Mouse (Mus musculus): Measurements from ENCODE around the gene Tnnc2.

Gene Tnnc2

GRCm38 (mm10) chr2:164737377-164738090 lies 42.2 kb downstream of the Tnnc2 start:
- DNase-seq (ENCODE audit: low read depth) = no peak

GRCm38 (mm10) chr2:164735446-164735845 lies 44.3 kb downstream of the Tnnc2 start:
- no peak for DNase-seq (ENCODE audit: low read depth)

GRCm38 (mm10) chr2:164734839-164735238 lies 44.9 kb downstream of the Tnnc2 start:
- no peak for DNase-seq (ENCODE audit: low read depth)

GRCm38 (mm10) chr2:164733259-164733658 lies 46.5 kb downstream of the Tnnc2 start:
- DNase-seq (ENCODE audit: low read depth) = no peak

- DNase-seq (ENCODE audit: low read depth) = no peak
Observed at GRCm38 (mm10) chr2:164731719-164732118, 48.0 kb downstream of the Tnnc2 start.
